Mouse (Mus musculus): Measurements from ENCODE around the gene Ppm1a. TPM values are rescaled to one million over a fixed set of nuclear protein-coding genes. Genes with fewer than 3 reads are reported as not detected.
"Not testable (repeated sequence)": the region's sequence is repeated elsewhere in the genome, so short reads cannot be mapped to it uniquely, and the experiment has no call there.

The Ppm1a gene
- polyA plus RNA-seq, 1 experiment: 54.9 TPM

DNA sequence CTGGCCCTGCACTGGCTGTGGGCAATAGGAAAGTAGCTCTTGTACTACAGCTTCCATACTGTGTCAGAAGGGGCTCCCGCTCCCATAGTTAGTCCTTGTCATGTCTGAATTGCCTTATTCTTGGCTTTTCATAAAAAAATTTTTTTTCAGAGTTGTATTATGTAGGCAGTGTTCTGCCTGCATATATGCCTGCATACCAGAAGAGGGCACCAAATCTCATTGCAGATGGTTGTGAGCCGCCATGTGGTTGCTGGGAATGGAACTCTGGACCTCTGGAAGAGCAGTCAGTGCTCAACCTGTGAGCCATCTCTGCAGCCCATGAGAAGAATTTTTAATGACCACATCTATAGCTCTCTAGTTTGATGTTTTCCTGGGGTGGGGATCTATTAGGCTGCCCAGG, 13.9 kb downstream of the Ppm1a start:
- no peak for TF ChIP-seq POLR2A (IDR thresholded peaks at IDR 0.05; ENCODE audit: borderline replicate concordance, extremely low read depth, low read depth, low read length)
- TF ChIP-seq CTCF (IDR thresholded peaks at IDR 0.05; ENCODE audit: insufficient read depth, low read length): peak; percentile 8; the same call in 1 of the 2 replicates
- 97% methylated on average over 2 of the region's 2 CpGs for WGBS
- no peak for DNase-seq
- H3K4me3 ChIP-seq (replicated peaks; ENCODE audit: extremely low read depth, low read depth, low read length): no peak overlapping the region
- H3K4me1 ChIP-seq (ENCODE audit: control insufficient read depth, insufficient read depth, low read length): peaks cover 5% of the 10 kb centered on the region; the same call in 1 of the 2 replicates

DNA sequence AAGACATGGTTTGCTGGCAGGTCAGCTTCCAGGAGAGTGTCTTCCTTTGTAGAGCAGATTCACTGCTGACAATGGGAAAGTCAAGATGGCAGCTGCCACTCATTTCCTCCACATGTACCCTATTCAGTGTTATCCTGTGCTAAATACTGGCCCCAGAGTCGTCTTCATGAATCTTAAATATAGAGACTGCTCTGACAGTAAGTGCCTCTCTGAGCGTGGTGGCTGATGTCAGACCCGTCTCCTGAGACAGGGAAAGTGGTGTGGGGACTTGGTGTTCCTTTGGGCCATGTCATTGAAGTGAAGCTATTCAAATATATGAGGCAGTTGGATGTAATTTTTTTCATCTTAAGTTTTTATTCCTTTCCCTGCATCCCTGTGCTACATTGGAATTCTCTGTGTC, 14.5 kb downstream of the Ppm1a start:
- H3K4me1 ChIP-seq (ENCODE audit: control insufficient read depth, insufficient read depth, low read length): peaks cover 5% of the 10 kb centered on the region; the same call in 1 of the 2 replicates
- no peak overlapping the region for H3K4me3 ChIP-seq (replicated peaks; ENCODE audit: extremely low read depth, low read depth, low read length)
- DNase-seq: no peak
- TF ChIP-seq POLR2A (IDR thresholded peaks at IDR 0.05; ENCODE audit: borderline replicate concordance, extremely low read depth, low read depth, low read length) (no peak), CTCF (IDR thresholded peaks at IDR 0.05; ENCODE audit: insufficient read depth, low read length) (no peak)
- 75% methylated on average over 3 of the region's 3 CpGs for WGBS

DNA sequence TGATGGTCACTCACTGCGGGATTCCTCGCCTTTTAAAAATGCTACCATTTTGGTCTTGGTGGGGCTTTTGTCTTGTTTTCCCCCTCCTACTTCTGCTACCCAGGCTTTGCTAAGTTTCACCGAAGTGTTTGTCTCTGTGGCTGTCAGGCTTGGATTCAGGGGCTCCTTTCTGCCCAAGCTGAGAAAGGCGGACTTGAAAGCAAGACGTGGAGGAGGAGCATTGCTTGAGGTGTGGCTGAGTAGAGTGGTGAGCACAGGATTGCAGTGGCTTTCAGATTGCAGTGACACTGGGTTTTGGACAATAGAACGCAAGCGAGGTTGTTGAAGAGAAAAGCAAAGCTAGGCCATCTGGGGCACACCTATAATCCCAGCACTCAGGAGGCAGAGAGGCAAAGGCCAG, 16.7 kb downstream of the Ppm1a start:
- WGBS: 67% methylated on average over 7 of the region's 7 CpGs
- H3K4me1 ChIP-seq (ENCODE audit: control insufficient read depth, insufficient read depth, low read length): no peaks in the 10 kb centered on the region; the same call in 1 of the 2 replicates
- TF ChIP-seq CTCF (IDR thresholded peaks at IDR 0.05; ENCODE audit: insufficient read depth, low read length) (no peak), POLR2A (IDR thresholded peaks at IDR 0.05; ENCODE audit: borderline replicate concordance, extremely low read depth, low read depth, low read length) (no peak)
- no peak overlapping the region for H3K4me3 ChIP-seq (replicated peaks; ENCODE audit: extremely low read depth, low read depth, low read length)
- DNase-seq: no peak

DNA sequence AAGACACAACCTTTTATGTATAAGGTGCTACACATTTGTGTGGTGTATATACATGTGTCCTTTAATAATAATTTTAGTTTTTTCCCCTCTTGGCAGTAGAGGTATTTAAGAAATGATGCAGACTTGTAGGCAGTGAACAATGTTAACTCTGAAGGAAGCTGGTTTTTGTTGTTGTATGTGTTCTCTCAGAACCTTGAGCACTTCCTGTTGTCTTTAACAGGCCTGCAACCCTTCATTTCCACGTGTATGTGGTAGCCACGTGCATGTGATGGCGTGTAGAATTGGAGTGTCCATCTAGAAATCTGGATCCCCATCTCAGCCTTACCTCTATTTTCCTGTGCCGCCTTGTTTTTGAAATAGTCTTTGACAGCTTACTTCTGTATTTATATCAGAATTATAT, 20.0 kb downstream of the Ppm1a start:
- WGBS: 59% methylated on average over 4 of the region's 4 CpGs
- no peak for DNase-seq
- Histone ChIP-seq H3K4me3 (replicated peaks; ENCODE audit: extremely low read depth, low read depth, low read length) (no peak overlapping the region), H3K4me1 (ENCODE audit: control insufficient read depth, insufficient read depth, low read length) (no peaks in the 10 kb centered on the region; the same call in none of the 2 replicates)
- TF ChIP-seq CTCF (IDR thresholded peaks at IDR 0.05; ENCODE audit: insufficient read depth, low read length) (no peak), POLR2A (IDR thresholded peaks at IDR 0.05; ENCODE audit: borderline replicate concordance, extremely low read depth, low read depth, low read length) (no peak)

DNA sequence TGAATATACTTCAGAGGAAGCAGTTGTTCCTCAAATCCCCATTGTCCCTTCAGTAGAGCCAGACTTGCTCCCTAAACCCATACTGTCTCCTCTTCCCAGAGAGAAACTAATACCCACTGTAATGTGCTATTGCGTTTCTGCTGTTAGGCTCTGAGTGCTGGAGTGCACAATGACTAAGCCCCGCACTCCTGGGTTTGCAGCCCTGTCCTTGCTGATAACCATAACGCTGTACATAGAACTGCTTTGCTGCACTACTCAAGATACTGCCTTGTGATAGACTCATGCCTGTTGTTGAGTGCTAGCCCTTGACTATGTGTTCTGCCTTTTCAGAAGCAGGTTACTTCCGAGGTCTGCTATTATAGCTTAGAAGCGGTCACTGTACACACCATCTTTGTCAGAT, 22.9 kb downstream of the Ppm1a start:
- no peak for TF ChIP-seq POLR2A (IDR thresholded peaks at IDR 0.05; ENCODE audit: borderline replicate concordance, extremely low read depth, low read depth, low read length)
- no peak for TF ChIP-seq CTCF (IDR thresholded peaks at IDR 0.05; ENCODE audit: insufficient read depth, low read length)
- WGBS: 87% methylated on average over 5 of the region's 5 CpGs
- DNase-seq: no peak
- H3K4me3 ChIP-seq (replicated peaks; ENCODE audit: extremely low read depth, low read depth, low read length): no peak overlapping the region
- no peaks in the 10 kb centered on the region; the same call in none of the 2 replicates for H3K4me1 ChIP-seq (ENCODE audit: control insufficient read depth, insufficient read depth, low read length)

DNA sequence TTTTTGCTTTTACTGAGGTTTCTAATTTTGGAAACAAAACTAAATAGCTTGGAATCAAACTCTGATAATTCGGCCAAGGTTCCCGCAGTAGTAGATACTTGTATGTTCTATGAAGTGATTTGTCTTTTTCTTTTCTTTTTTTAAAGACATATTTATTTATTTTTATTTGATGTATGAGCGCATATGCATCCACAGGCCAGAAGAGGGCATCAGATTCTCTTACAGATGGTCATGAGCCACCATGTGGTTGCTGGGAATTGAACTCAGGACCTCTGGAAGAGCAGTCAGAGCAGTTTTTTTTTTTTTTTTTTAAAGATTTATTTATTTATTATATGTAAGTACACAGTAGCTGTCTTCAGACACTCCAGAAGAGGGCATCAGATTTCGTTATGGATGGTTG, 25.5 kb downstream of the Ppm1a start:
- WGBS: 75% methylated on average over 4 of the region's 4 CpGs

DNA sequence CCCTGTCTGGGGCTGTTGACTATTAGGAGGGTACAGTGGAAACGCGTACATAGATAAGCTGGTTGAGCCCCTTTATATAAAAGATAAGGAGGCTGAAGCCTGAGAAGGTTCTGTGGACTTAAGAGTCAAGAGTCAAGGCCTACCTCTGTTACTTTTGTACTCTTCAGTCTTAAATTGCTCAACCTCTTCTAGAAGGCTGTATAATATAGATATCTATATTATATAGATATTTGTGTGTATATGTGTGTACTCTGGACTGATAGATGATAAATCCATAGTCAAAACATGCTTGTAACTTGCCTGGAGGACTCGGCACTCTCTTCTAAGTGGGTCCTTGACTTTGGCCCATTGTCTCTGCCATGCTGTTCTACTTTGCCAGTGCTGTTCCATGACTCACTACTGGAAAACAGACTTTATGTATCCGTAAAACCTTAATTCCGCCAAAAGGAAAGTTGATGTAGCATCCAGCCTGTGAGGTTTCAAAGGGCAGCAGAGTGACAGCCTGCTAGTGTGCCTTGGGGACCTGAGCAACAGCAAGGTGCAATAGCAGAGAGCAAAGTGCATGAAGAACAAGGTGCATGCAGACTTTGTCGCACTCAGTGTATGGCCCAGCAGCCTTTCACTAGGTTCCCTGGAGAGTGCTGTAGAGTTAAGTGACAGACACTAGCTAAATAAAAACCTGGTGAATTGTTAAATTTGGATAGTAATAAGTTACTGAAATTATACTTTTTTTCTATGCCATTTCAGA, 28.1 kb downstream of the Ppm1a start:
- DNase-seq: no peak
- TF ChIP-seq CTCF (IDR thresholded peaks at IDR 0.05; ENCODE audit: insufficient read depth, low read length) (no peak), POLR2A (IDR thresholded peaks at IDR 0.05; ENCODE audit: borderline replicate concordance, extremely low read depth, low read depth, low read length) (no peak)
- Histone ChIP-seq H3K4me3 (replicated peaks; ENCODE audit: extremely low read depth, low read depth, low read length) (no peak overlapping the region), H3K4me1 (ENCODE audit: control insufficient read depth, insufficient read depth, low read length) (peaks cover 4% of the 10 kb centered on the region; the same call in 1 of the 2 replicates)
- WGBS: 90% methylated on average over 6 of the region's 6 CpGs

More for the DNA sequence above, 25.5 kb downstream of the Ppm1a start:
- not testable (repeated sequence) for H3K4me3 ChIP-seq (replicated peaks; ENCODE audit: extremely low read depth, low read depth, low read length); DNase-seq; H3K4me1 ChIP-seq (ENCODE audit: control insufficient read depth, insufficient read depth, low read length)

DNA sequence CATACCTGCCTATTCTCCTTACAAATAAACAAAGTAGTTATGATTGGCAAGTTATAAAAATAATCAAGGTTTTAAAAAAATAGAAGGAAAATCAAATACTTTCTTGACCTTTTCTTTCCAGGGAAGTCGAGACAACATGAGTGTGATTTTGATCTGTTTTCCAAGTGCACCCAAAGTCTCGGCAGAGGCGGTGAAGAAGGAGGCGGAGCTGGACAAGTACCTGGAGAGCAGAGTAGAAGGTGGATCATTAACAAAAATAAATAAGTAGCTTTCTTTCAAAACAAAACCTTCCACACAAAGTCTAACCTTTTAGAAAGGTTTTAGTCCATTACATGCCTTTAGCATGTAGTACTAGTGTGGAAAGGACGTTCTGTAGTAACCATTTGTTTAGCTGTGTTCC, 29.3 kb downstream of the Ppm1a start:
- Histone ChIP-seq H3K4me1 (ENCODE audit: control insufficient read depth, insufficient read depth, low read length) (peaks cover 4% of the 10 kb centered on the region; the same call in 1 of the 2 replicates), H3K4me3 (replicated peaks; ENCODE audit: extremely low read depth, low read depth, low read length) (no peak overlapping the region)
- DNase-seq: no peak
- 66% methylated on average over 5 of the region's 5 CpGs for WGBS
- TF ChIP-seq CTCF (IDR thresholded peaks at IDR 0.05; ENCODE audit: insufficient read depth, low read length) (no peak), POLR2A (IDR thresholded peaks at IDR 0.05; ENCODE audit: borderline replicate concordance, extremely low read depth, low read depth, low read length) (no peak)

DNA sequence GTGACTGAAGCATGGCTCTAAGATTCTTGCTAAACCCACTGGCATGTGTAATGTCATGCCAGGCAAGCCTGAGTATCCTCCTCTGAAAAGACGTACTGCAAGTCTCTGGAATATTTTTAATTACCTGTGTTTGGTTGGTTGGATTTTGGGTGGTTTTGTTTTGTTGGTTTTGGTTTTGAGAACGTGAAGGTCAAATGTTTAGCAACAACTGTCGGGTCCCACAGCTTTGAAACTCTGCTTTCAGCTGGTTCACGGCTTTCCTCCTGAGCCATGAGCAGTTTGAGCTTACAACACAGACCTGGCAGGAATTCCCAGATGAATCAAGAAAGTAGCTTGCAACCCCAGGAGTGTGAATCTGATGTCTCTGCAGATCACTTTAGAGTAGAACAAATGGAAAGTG, 29.7 kb downstream of the Ppm1a start:
- no peak overlapping the region for H3K4me3 ChIP-seq (replicated peaks; ENCODE audit: extremely low read depth, low read depth, low read length)
- no peak for DNase-seq
- peaks cover 4% of the 10 kb centered on the region; the same call in 1 of the 2 replicates for H3K4me1 ChIP-seq (ENCODE audit: control insufficient read depth, insufficient read depth, low read length)
- 61% methylated on average over 4 of the region's 4 CpGs for WGBS
- TF ChIP-seq CTCF (IDR thresholded peaks at IDR 0.05; ENCODE audit: insufficient read depth, low read length) (no peak), POLR2A (IDR thresholded peaks at IDR 0.05; ENCODE audit: borderline replicate concordance, extremely low read depth, low read depth, low read length) (no peak)

DNA sequence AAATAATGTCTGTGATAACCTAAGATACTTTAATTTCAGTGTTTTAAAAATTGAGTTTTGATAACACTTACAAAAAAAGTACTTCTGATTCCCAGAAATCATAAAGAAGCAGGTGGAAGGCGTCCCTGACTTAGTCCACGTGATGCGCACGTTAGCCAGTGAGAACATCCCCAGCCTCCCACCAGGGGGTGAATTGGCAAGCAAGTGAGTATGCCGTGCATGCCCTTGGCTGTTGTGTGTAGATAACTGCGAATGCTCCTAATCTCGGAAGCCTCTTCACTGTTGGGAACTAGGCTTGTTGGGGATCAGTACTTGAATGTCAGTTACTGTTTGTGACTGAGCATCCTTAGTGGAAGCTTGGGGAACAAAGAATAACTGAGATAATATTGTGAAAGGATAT, 33.3 kb downstream of the Ppm1a start:
- WGBS: 76% methylated on average over 7 of the region's 7 CpGs
- no peak for DNase-seq
- H3K4me3 ChIP-seq (replicated peaks; ENCODE audit: extremely low read depth, low read depth, low read length): no peak overlapping the region
- no peak for TF ChIP-seq POLR2A (IDR thresholded peaks at IDR 0.05; ENCODE audit: borderline replicate concordance, extremely low read depth, low read depth, low read length)
- TF ChIP-seq CTCF (IDR thresholded peaks at IDR 0.05; ENCODE audit: insufficient read depth, low read length): no peak
- H3K4me1 ChIP-seq (ENCODE audit: control insufficient read depth, insufficient read depth, low read length): peaks cover 4% of the 10 kb centered on the region; the same call in 1 of the 2 replicates

All from lung, adult 2 months (tissue).